Mouse (Mus musculus): Measurements from ENCODE around the gene Mdh1b.
A peak's percentile ranks its signal among the peaks of the same experiment; 100 is the strongest.

Mdh1b gene

GRCm38 (mm10) chr1:63730240-63730771, at the start of gene Mdh1b, which contains the start of gene Fastkd2:
Mdh1b (minus strand) TSS chr1:63730318.
Fastkd2 (plus strand) TSS chr1:63730614.
- DNase-seq = peak; percentile 89

- DNase-seq = no peak
These were observed 46.9 kb upstream of the Mdh1b start for GRCm38 (mm10) chr1:63776902-63777630.

- DNase-seq = no peak
These were observed 46.3 kb upstream of the Mdh1b start for GRCm38 (mm10) chr1:63776396-63776795.

GRCm38 (mm10) chr1:63770309-63770708, 40.2 kb upstream of the Mdh1b start:
- DNase-seq = peak; percentile 42

- DNase-seq = no peak
These were observed 39.0 kb upstream of the Mdh1b start, which contains the start of gene 4933402D24Rik for GRCm38 (mm10) chr1:63769167-63769566. 4933402D24Rik (minus strand) TSS chr1:63769267.

GRCm38 (mm10) chr1:63768112-63768511, 38.0 kb upstream of the Mdh1b start:
- DNase-seq = no peak

- no peak for DNase-seq
These were observed 34.3 kb upstream of the Mdh1b start for GRCm38 (mm10) chr1:63764395-63764794.

GRCm38 (mm10) chr1:63763881-63764386, 33.8 kb upstream of the Mdh1b start:
- no peak for DNase-seq

GRCm38 (mm10) chr1:63763212-63763694, 33.1 kb upstream of the Mdh1b start:
- DNase-seq = peak; percentile 48

GRCm38 (mm10) chr1:63756005-63756404, 25.9 kb upstream of the Mdh1b start:
- DNase-seq = no peak

GRCm38 (mm10) chr1:63729796-63730195, 322 bp downstream of the Mdh1b start:
- DNase-seq = no peak

- DNase-seq = peak; percentile 10
These were observed 10.0 kb downstream of the Mdh1b start for GRCm38 (mm10) chr1:63720161-63720560.

GRCm38 (mm10) chr1:63708876-63709275, 21.2 kb downstream of the Mdh1b start:
- DNase-seq = no peak

- DNase-seq = no peak
These were observed 24.4 kb downstream of the Mdh1b start for GRCm38 (mm10) chr1:63705733-63706132.

- DNase-seq = no peak
These were observed 33.3 kb downstream of the Mdh1b start for GRCm38 (mm10) chr1:63696861-63697260.

- no peak for DNase-seq
These were observed 43.3 kb downstream of the Mdh1b start, which contains the start of gene Dytn for GRCm38 (mm10) chr1:63686827-63687226. Dytn (minus strand) TSS chr1:63686927.

- no peak for DNase-seq
These were observed 54.1 kb downstream of the Mdh1b start for GRCm38 (mm10) chr1:63675975-63676374.

- DNase-seq = peak; percentile 5
These were observed 61.3 kb downstream of the Mdh1b start for GRCm38 (mm10) chr1:63668852-63669160.

- peak; percentile 4 for DNase-seq
These were observed 61.9 kb downstream of the Mdh1b start for GRCm38 (mm10) chr1:63667949-63668851.

GRCm38 (mm10) chr1:63667201-63667948, 62.7 kb downstream of the Mdh1b start:
- no peak for DNase-seq

GRCm38 (mm10) chr1:63666089-63666488, 64.0 kb downstream of the Mdh1b start:
- no peak for DNase-seq

GRCm38 (mm10) chr1:63659591-63659990, 70.5 kb downstream of the Mdh1b start:
- no peak for DNase-seq
